Mouse (Mus musculus) spleen, adult 10 weeks (tissue): ENCODE measurements around the gene Sass6. TPM values are rescaled to one million over a fixed set of nuclear protein-coding genes. Genes with fewer than 3 reads are reported as not detected.

Experiments used
- polyA plus RNA-seq: library from polyadenylated mRNA; stranded (reverse); fragments of 350-450 nt; fragmentation: Illumina TruSeq; extraction: RNeasy Lipid Tissue Mini Kit (QIAGEN cat#74804); gene quantifications from one replicate; pipeline ENCODE4 v1.2.3, GENCODE M21; 2015; ENCODE audit warnings: low replicate concordance; ENCODE audit not compliant: insufficient read depth

Sass6 gene
- polyA plus RNA-seq = 16.3 TPM

GRCm38 (mm10) chr3:116594728-116595602 lies at the start of gene Sass6:
Gene Sass6 (plus strand): TSS chr3:116594982.

GRCm38 (mm10) chr3:116562408-116563094 lies 32.2 kb upstream of the Sass6 start, which contains the start of gene Lrrc39:
Gene Lrrc39 (plus strand): TSS chr3:116562973.

GRCm38 (mm10) chr3:116614295-116614892 lies 19.6 kb downstream of the Sass6 start, which contains the start of gene Trmt13:
Gene Trmt13 (minus strand): TSS chr3:116614587.

GRCm38 (mm10) chr3:116662463-116662863 lies 67.7 kb downstream of the Sass6 start, which contains the start of gene Mfsd14a:
Gene Mfsd14a (minus strand): TSS chr3:116662677.

Other genes starting within 250 kb of the Sass6 start
- 19.9 TPM for gene Cdc14a, start 170.9 kb upstream of the Sass6 start, polyA plus RNA-seq
- 29.3 TPM for gene Rtca, start 86.8 kb upstream of the Sass6 start, polyA plus RNA-seq
- 22.3 TPM for gene Dbt, start 81.9 kb upstream of the Sass6 start, polyA plus RNA-seq
- gene Lrrc39, start 32.0 kb upstream of the Sass6 start, polyA plus RNA-seq = 0.47 TPM
- gene Trmt13, start 19.6 kb downstream of the Sass6 start, polyA plus RNA-seq = 48.9 TPM
- gene Mfsd14a, start 67.7 kb downstream of the Sass6 start, polyA plus RNA-seq = 82.0 TPM
- gene Gm43191, start 86.3 kb downstream of the Sass6 start, polyA plus RNA-seq = not detected
- gene Slc35a3, start 117.8 kb downstream of the Sass6 start, polyA plus RNA-seq = 45.2 TPM
- gene Agl, start 213.2 kb downstream of the Sass6 start, polyA plus RNA-seq = 11.2 TPM